10 mouse cellular contexts compared by ENCODE assay signal in genomic region chr1:182461813-182462212, GRCm38 (mm10). TPM values are rescaled to one million over a fixed set of nuclear protein-coding genes. Genes with fewer than 3 reads are reported as not detected.
DNase-seq lines count a peak whose midpoint lies in the region; ATAC-seq and TF ChIP-seq lines count a peak whose summit lies in the region.
"Had no signal": no experiment of that assay in that cellular context is flagged by ENCODE, and none has a peak within 500 bp of the region (broad histone marks: within the 10 kb centered on the region; RNA-seq: fewer than 3 reads in every experiment).

No protein-coding gene starts in this region.

- peak; percentile 86 for ATAC-seq in cerebellum, adult (ENCODE audit: insufficient number of reproducible peaks, low FRiP score, low TSS enrichment)
- peak; percentile 61; the same call in 1 of the 2 replicates for ATAC-seq in heart, embryonic 16.5 days (replicated peaks; ENCODE audit: extremely low read depth, insufficient read depth, low FRiP score)
- no peak for ATAC-seq in stomach, embryonic 16.5 days (ENCODE audit: insufficient read depth, low FRiP score)
- no peak for ATAC-seq in erythroblast, adult 5-6 weeks (replicated peaks; ENCODE audit: low FRiP score, poor library complexity, severe bottlenecking)

- 75% methylated on average over 10 of the region's 10 CpGs for WGBS in heart, embryonic 16.5 days
- WGBS in stomach, embryonic 16.5 days: 83% methylated on average over 10 of the region's 10 CpGs

- H3K4me2 ChIP-seq in heart, embryonic 16.5 days (ENCODE audit: low read depth, low read length): no peak overlapping the region
- no peak overlapping the region for H3K4me2 ChIP-seq in stomach, embryonic 16.5 days (ENCODE audit: low read depth, low read length)
- H3K4me2 ChIP-seq: limb, embryonic 15.5 days had no signal

- no peak for TF ChIP-seq CTCF in layer of hippocampus, adult 2 months (conservative IDR thresholded peaks at IDR 0.05)

- peaks cover 17% of the 10 kb centered on the region for H3K36me3 ChIP-seq in heart, embryonic 16.5 days (ENCODE audit: control insufficient read depth, insufficient read depth)
- no peaks in the 10 kb centered on the region for H3K36me3 ChIP-seq in stomach, embryonic 16.5 days (ENCODE audit: control insufficient read depth, insufficient read depth, low read length)

- no peak overlapping the region for H3K4me3 ChIP-seq in layer of hippocampus, adult 2 months
- no peak overlapping the region for H3K4me3 ChIP-seq in heart, embryonic 16.5 days (ENCODE audit: low read length)
- no peak overlapping the region for H3K4me3 ChIP-seq in stomach, embryonic 16.5 days (replicated peaks; ENCODE audit: low read length)
- H3K4me3 ChIP-seq: limb, embryonic 15.5 days had no signal

- peak in 1 of 2 experiments; percentile 23 for DNase-seq in layer of hippocampus, adult 2 months (ENCODE audit: low spot score in 2 of 2)
- DNase-seq in layer of hippocampus, adult 9-10 months (ENCODE audit: low spot score): no peak
- DNase-seq in layer of hippocampus, adult 9-11 months: peak; percentile 30
- no peak for DNase-seq in urinary bladder, postnatal 4 days (ENCODE audit: low spot score in 2 of 2)

- peaks cover 18% of the 10 kb centered on the region for H3K4me1 ChIP-seq in heart, embryonic 16.5 days (ENCODE audit: control insufficient read depth, insufficient read depth, low read length)
- H3K4me1 ChIP-seq in stomach, embryonic 16.5 days (ENCODE audit: control insufficient read depth, insufficient read depth, low read length): peaks cover 17% of the 10 kb centered on the region
- H3K4me1 ChIP-seq: limb, embryonic 15.5 days had no signal

- no peaks in the 10 kb centered on the region for H3K9me3 ChIP-seq in heart, embryonic 16.5 days (replicated peaks; ENCODE audit: control insufficient read depth, low read length)
- no peaks in the 10 kb centered on the region for H3K9me3 ChIP-seq in stomach, embryonic 16.5 days (replicated peaks; ENCODE audit: control insufficient read depth, low read length)
- H3K9me3 ChIP-seq: G1E; limb, embryonic 15.5 days had no signal

- H3K27me3 ChIP-seq in heart, embryonic 16.5 days (ENCODE audit: control insufficient read depth, insufficient read depth, low read length): no peaks in the 10 kb centered on the region
- H3K27me3 ChIP-seq in stomach, embryonic 16.5 days (ENCODE audit: control insufficient read depth, insufficient read depth, low read length): no peaks in the 10 kb centered on the region
- H3K27me3 ChIP-seq: limb, embryonic 15.5 days had no signal

- peak overlapping the region; percentile 54 for H3K27ac ChIP-seq in layer of hippocampus, adult 2 months
- peak overlapping the region; percentile 39 for H3K27ac ChIP-seq in heart, embryonic 16.5 days (ENCODE audit: low read length)
- H3K27ac ChIP-seq in stomach, embryonic 16.5 days (ENCODE audit: low read length): peak overlapping the region; percentile 68; the same call in 1 of the 2 replicates
- H3K27ac ChIP-seq: limb, embryonic 15.5 days had no signal

- H3K9ac ChIP-seq in heart, embryonic 16.5 days (ENCODE audit: low read length): no peak overlapping the region
- no peak overlapping the region for H3K9ac ChIP-seq in stomach, embryonic 16.5 days (ENCODE audit: low read length)
- H3K9ac ChIP-seq: limb, embryonic 15.5 days had no signal

RNA-seq across cellular contexts. Expression of gene Trp53bp2, which starts 52.8 kb away (rescaled TPM):
- 10 to 100 TPM; 31.1 to 32.4 TPM for total RNA-seq in layer of hippocampus, adult 2 months (2021)
- 13.1 and 14.4 TPM in 2 replicates for polyA plus RNA-seq in heart, embryonic 16.5 days (2015; fragmentation: Nextera tagmentation; extraction: Ambion mirVana)
- 18.7 and 19.3 TPM in 2 replicates for polyA plus RNA-seq in stomach, embryonic 16.5 days (2015; fragmentation: Nextera tagmentation; extraction: Ambion mirVana)
- total RNA-seq in erythroblast, adult 5-6 weeks (2015; ENCODE audit: low replicate concordance): 1.2 and 3.6 TPM in 2 replicates
- total RNA-seq in erythroblast, adult 5-6 weeks (2017; ENCODE audit: low replicate concordance): 2.2 and 2.6 TPM in 2 replicates

RNA-seq across cellular contexts. Expression of gene Capn2, which starts 55.6 kb away (rescaled TPM):
- total RNA-seq in layer of hippocampus, adult 2 months (2021): 10 to 100 TPM; 56.4 to 61.1 TPM
- polyA plus RNA-seq in heart, embryonic 16.5 days (2015; fragmentation: Nextera tagmentation; extraction: Ambion mirVana): 91.1 and 91.7 TPM in 2 replicates
- polyA plus RNA-seq in stomach, embryonic 16.5 days (2015; fragmentation: Nextera tagmentation; extraction: Ambion mirVana): 127 and 139 TPM in 2 replicates
- 4.6 and 7.5 TPM in 2 replicates for total RNA-seq in erythroblast, adult 5-6 weeks (2015; ENCODE audit: low replicate concordance)
- 7.2 and 11.4 TPM in 2 replicates for total RNA-seq in erythroblast, adult 5-6 weeks (2017; ENCODE audit: low replicate concordance)
- polyA plus RNA-seq: G1E had no signal

Comparison
In these comparisons a context has a peak if more than half of its experiments do, and no peak if none do; other contexts are left out.
1. ATAC-seq: peak in cerebellum, adult (single experiment) and heart, embryonic 16.5 days (single experiment); none in stomach, embryonic 16.5 days (single experiment) and erythroblast, adult 5-6 weeks (single experiment).
2. RNA of gene Trp53bp2, which starts 52.8 kb away (total RNA-seq): 31.1 to 32.4 TPM in layer of hippocampus, adult 2 months; 1.2 to 3.6 TPM in erythroblast, adult 5-6 weeks; every median in the first group is over 4 times any median in the second.
3. RNA of gene Capn2, which starts 55.6 kb away (total RNA-seq): 56.4 to 61.1 TPM in layer of hippocampus, adult 2 months; 4.6 to 11.4 TPM in erythroblast, adult 5-6 weeks; every median in the first group is over 4 times any median in the second.
4. Peak in every context shown above with its lines, with median percentiles within 50 percentile points of each other: H3K27ac ChIP-seq.